22 mouse cellular contexts compared by ENCODE assay signal in genomic region chr16:30280676-30281297, GRCm38 (mm10). TPM values are rescaled to one million over a fixed set of nuclear protein-coding genes. Genes with fewer than 3 reads are reported as not detected.
DNase-seq lines count a peak whose midpoint lies in the region; ATAC-seq and TF ChIP-seq lines count a peak whose summit lies in the region.
"Had no signal": no experiment of that assay in that cellular context is flagged by ENCODE, and none has a peak within 500 bp of the region (broad histone marks: within the 10 kb centered on the region; RNA-seq: fewer than 3 reads in every experiment).

No protein-coding gene starts in this region.

- no peak overlapping the region for H3K27ac ChIP-seq in lung, embryonic 14.5 days (ENCODE audit: low read depth)
- peak overlapping the region; percentile 68; the same call in 1 of the 2 replicates for H3K27ac ChIP-seq in embryonic facial prominence, embryonic 15.5 days (replicated peaks)
- peak overlapping the region; percentile 47 for H3K27ac ChIP-seq in limb, embryonic 15.5 days
- H3K27ac ChIP-seq: hindbrain, embryonic 15.5 days; kidney, embryonic 15.5 days; liver, embryonic 13.5 days; midbrain, embryonic 12.5 days had no signal

- peak; percentile 12 for DNase-seq in lung, embryonic 14.5 days
- DNase-seq in lung, postnatal 25 days (ENCODE audit: low spot score), result no peak
- DNase-seq in R1 (ENCODE audit: low read depth, low spot score), result peak; percentile 78
- no peak for DNase-seq in frontal cortex, adult 2 months (ENCODE audit: extremely low spot score in 1 of 2, low spot score in 1 of 2)
- no peak for DNase-seq in cerebellum, adult 9-11 months
- no peak for DNase-seq in adipocyte (ENCODE audit: low spot score)
- DNase-seq: adrenal gland, postnatal 25 days; cerebellum, adult 18-20 months; forebrain, postnatal 0 days; gastrocnemius, postnatal 25 days; heart, postnatal 14 days; liver, embryonic 13.5 days; lung, postnatal 36 days; thymus, postnatal 36 days had no signal

- no peak overlapping the region for H3K9ac ChIP-seq in lung, embryonic 14.5 days
- no peak overlapping the region for H3K9ac ChIP-seq in embryonic facial prominence, embryonic 15.5 days
- 0 out of 2 replicates have a peak overlapping the region, but pooled peaks have one; percentile 14 for H3K9ac ChIP-seq in limb, embryonic 15.5 days
- H3K9ac ChIP-seq: forebrain, postnatal 0 days; hindbrain, embryonic 15.5 days; kidney, embryonic 15.5 days; liver, embryonic 13.5 days; midbrain, embryonic 12.5 days had no signal

- H3K4me3 ChIP-seq in lung, embryonic 14.5 days (ENCODE audit: low read depth, low read length), result no peak overlapping the region
- H3K4me3 ChIP-seq in embryonic facial prominence, embryonic 15.5 days (replicated peaks), result no peak overlapping the region
- H3K4me3 ChIP-seq in limb, embryonic 15.5 days, result no peak overlapping the region
- H3K4me3 ChIP-seq: hindbrain, embryonic 15.5 days; kidney, embryonic 15.5 days; liver, embryonic 13.5 days; midbrain, embryonic 12.5 days had no signal

- H3K9me3 ChIP-seq in lung, embryonic 14.5 days (ENCODE audit: low read depth, low read length), result no peaks in the 10 kb centered on the region
- no peaks in the 10 kb centered on the region for H3K9me3 ChIP-seq in embryonic facial prominence, embryonic 15.5 days (replicated peaks)
- H3K9me3 ChIP-seq in limb, embryonic 15.5 days, result no peaks in the 10 kb centered on the region
- H3K9me3 ChIP-seq: hindbrain, embryonic 15.5 days; kidney, embryonic 15.5 days; liver, embryonic 13.5 days; midbrain, embryonic 12.5 days had no signal

- no peak for ATAC-seq in lung, embryonic 14.5 days (ENCODE audit: insufficient read depth)
- ATAC-seq in embryonic facial prominence, embryonic 15.5 days (ENCODE audit: insufficient number of reproducible peaks, low FRiP score, low TSS enrichment, low read depth), result peak; percentile 25; the same call in 1 of the 2 replicates
- ATAC-seq in limb, embryonic 15.5 days (ENCODE audit: insufficient number of reproducible peaks, low FRiP score, low TSS enrichment, low read depth), result 0 out of 2 replicates have a peak, but pooled peaks have one; percentile 28
- ATAC-seq: forebrain, postnatal 0 days; intestine, embryonic 16.5 days had no signal

- no peaks in the 10 kb centered on the region for H3K36me3 ChIP-seq in lung, embryonic 14.5 days (ENCODE audit: insufficient read depth)
- H3K36me3 ChIP-seq in embryonic facial prominence, embryonic 15.5 days, result no peaks in the 10 kb centered on the region
- no peaks in the 10 kb centered on the region for H3K36me3 ChIP-seq in limb, embryonic 15.5 days
- H3K36me3 ChIP-seq: hindbrain, embryonic 15.5 days; kidney, embryonic 15.5 days; liver, embryonic 13.5 days; midbrain, embryonic 12.5 days had no signal

- 26% methylated on average over 4 of the region's 4 CpGs for WGBS in lung, embryonic 14.5 days
- 6% methylated on average over 4 of the region's 4 CpGs for WGBS in embryonic facial prominence, embryonic 15.5 days
- WGBS in limb, embryonic 15.5 days, result 2% methylated on average over 4 of the region's 4 CpGs

- H3K4me1 ChIP-seq in lung, embryonic 14.5 days (ENCODE audit: insufficient read depth), result peaks cover 10% of the 10 kb centered on the region; the same call in 1 of the 2 replicates
- peaks cover 54% of the 10 kb centered on the region for H3K4me1 ChIP-seq in embryonic facial prominence, embryonic 15.5 days
- H3K4me1 ChIP-seq in limb, embryonic 15.5 days, result peaks cover 36% of the 10 kb centered on the region

- no peak for TF ChIP-seq CTCF in lung, embryonic 14.5 days (IDR thresholded peaks at IDR 0.05; ENCODE audit: low read depth)

- peaks cover 16% of the 10 kb centered on the region for H3K27me3 ChIP-seq in lung, embryonic 14.5 days (ENCODE audit: insufficient read depth, low read length)
- H3K27me3 ChIP-seq in embryonic facial prominence, embryonic 15.5 days, result peaks cover 35% of the 10 kb centered on the region
- peaks cover 28% of the 10 kb centered on the region for H3K27me3 ChIP-seq in limb, embryonic 15.5 days

- H3K4me2 ChIP-seq in lung, embryonic 14.5 days, result 0 out of 2 replicates have a peak overlapping the region, but pooled peaks have one; percentile 7
- peak overlapping the region; percentile 12; the same call in 1 of the 2 replicates for H3K4me2 ChIP-seq in embryonic facial prominence, embryonic 15.5 days (replicated peaks)
- no peak overlapping the region for H3K4me2 ChIP-seq in limb, embryonic 15.5 days
- H3K4me2 ChIP-seq: heart, embryonic 11.5 days; hindbrain, embryonic 15.5 days; kidney, embryonic 15.5 days; liver, embryonic 13.5 days; midbrain, embryonic 12.5 days had no signal

RNA-seq across cellular contexts. Expression of gene Lrrc15, which starts 2.3 kb away (rescaled TPM):
- 0.54 and 0.79 TPM in 2 replicates for polyA plus RNA-seq in lung, embryonic 14.5 days (2014; fragmentation: Nextera tagmentation; extraction: Ambion mirVana)
- 4.9 and 5.9 TPM in 2 replicates for polyA plus RNA-seq in embryonic facial prominence, embryonic 15.5 days (2015; fragmentation: Nextera tagmentation; extraction: Ambion mirVana)
- 1.8 and 2.1 TPM in 2 replicates for polyA plus RNA-seq in limb, embryonic 15.5 days (2015; fragmentation: Nextera tagmentation; extraction: Ambion mirVana)
- polyA plus RNA-seq in frontal cortex, adult 2 months (2012; rRNA removed), result not detected in 2 replicates
- polyA plus RNA-seq: liver, embryonic 13.5 days had no signal

RNA-seq across cellular contexts. Expression of gene Cpn2, which starts 13.5 kb away (rescaled TPM):
- polyA plus RNA-seq in lung, embryonic 14.5 days (2014; fragmentation: Nextera tagmentation; extraction: Ambion mirVana), result not detected in 2 replicates
- not detected in 2 replicates for polyA plus RNA-seq in embryonic facial prominence, embryonic 15.5 days (2015; fragmentation: Nextera tagmentation; extraction: Ambion mirVana)
- not detected in 2 replicates for polyA plus RNA-seq in limb, embryonic 15.5 days (2015; fragmentation: Nextera tagmentation; extraction: Ambion mirVana)
- not detected in 2 replicates for polyA plus RNA-seq in frontal cortex, adult 2 months (2012; rRNA removed)
- polyA plus RNA-seq: forebrain, postnatal 0 days; heart, embryonic 11.5 days; hindbrain, embryonic 15.5 days; midbrain, embryonic 12.5 days; neural tube, embryonic 14.5 days had no signal

RNA-seq across cellular contexts. Expression of gene Gp5, which starts 29.8 kb away (rescaled TPM):
- 2.4 and 3.1 TPM in 2 replicates for polyA plus RNA-seq in lung, embryonic 14.5 days (2014; fragmentation: Nextera tagmentation; extraction: Ambion mirVana)
- polyA plus RNA-seq in embryonic facial prominence, embryonic 15.5 days (2015; fragmentation: Nextera tagmentation; extraction: Ambion mirVana), result 0.47 and 0.58 TPM in 2 replicates
- 0.48 and 0.55 TPM in 2 replicates for polyA plus RNA-seq in limb, embryonic 15.5 days (2015; fragmentation: Nextera tagmentation; extraction: Ambion mirVana)
- 0.57 and 0.90 TPM in 2 replicates for polyA plus RNA-seq in frontal cortex, adult 2 months (2012; rRNA removed)

Comparison
In these comparisons a context has a peak if more than half of its experiments do, and no peak if none do; other contexts are left out.
1. DNase-seq: peak in lung, embryonic 14.5 days (single experiment) and R1 (single experiment); none in lung, postnatal 25 days (single experiment), frontal cortex, adult 2 months (0 of 2), cerebellum, adult 9-11 months (single experiment) and adipocyte (single experiment).